Mouse (Mus musculus) thymus, postnatal 25 days (tissue): ENCODE data around the gene Vmn1r157.
"Not testable (repeated sequence)": the region's sequence is repeated elsewhere in the genome, so short reads cannot be mapped to it uniquely, and the experiment has no call there.

Experiments used
- DNase-seq: peaks from one replicate; pipeline ENCODE4 v3.0.0; 2022

Gene Vmn1r157

GRCm38 (mm10) chr7:22761397-22761796, at the start of gene Vmn1r157:
TSS of gene Vmn1r157 (plus strand) at chr7:22761697.
- DNase-seq, result not testable (repeated sequence)

- not testable (repeated sequence) for DNase-seq
Observed at GRCm38 (mm10) chr7:22719610-22720009, 41.9 kb upstream of the Vmn1r157 start, which contains the start of gene Gm4567. TSS of gene Gm4567 (minus strand) at chr7:22719710.

- DNase-seq, result not testable (repeated sequence)
Observed at GRCm38 (mm10) chr7:22775981-22776380, 14.5 kb downstream of the Vmn1r157 start.

- DNase-seq, result not testable (repeated sequence)
Observed at GRCm38 (mm10) chr7:22790682-22791081, 29.2 kb downstream of the Vmn1r157 start, which contains the start of gene Vmn1r158. TSS of gene Vmn1r158 (minus strand) at chr7:22790782.
